Mouse (Mus musculus): ENCODE measurements around the gene Rbsn.

DNA sequence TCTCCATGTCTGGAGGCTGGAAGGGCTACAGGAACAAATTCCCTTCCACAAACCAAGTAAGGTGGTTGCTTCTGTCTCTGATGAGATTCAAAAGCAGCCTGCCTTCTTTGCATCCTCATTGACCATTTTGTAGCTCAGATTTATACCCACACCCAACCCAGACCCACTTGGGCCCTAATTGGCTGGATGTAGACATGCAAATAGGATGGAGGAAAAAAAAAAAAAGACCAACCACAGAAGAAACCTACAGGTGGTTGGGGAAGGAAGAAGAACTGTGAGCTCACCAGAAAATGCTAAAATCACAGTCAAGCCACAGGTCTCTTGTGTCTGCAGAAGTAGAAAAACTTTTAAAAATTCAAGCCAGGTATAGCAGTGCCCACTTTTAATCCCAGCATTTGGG, 14.4 kb upstream of the Rbsn start:
- no peak for TF ChIP-seq CTCF (IDR thresholded peaks at IDR 0.05; ENCODE audit: borderline replicate concordance, insufficient read depth, low read length)
- no peak for TF ChIP-seq POLR2A (IDR thresholded peaks at IDR 0.05; ENCODE audit: low read depth, low read length)
